Mouse (Mus musculus): Measurements from ENCODE around the gene Nanos3. TPM values are rescaled to one million over a fixed set of nuclear protein-coding genes. Genes with fewer than 3 reads are reported as not detected.
A peak's percentile ranks its signal among the peaks of the same experiment; 100 is the strongest.

The Nanos3 gene
- total RNA-seq, 1 experiment from 2014 or later: 0.67 TPM

- DNase-seq: peak; percentile 63
Observed at GRCm38 (mm10) chr8:84183261-84184084, 1.5 kb downstream of the Nanos3 start.

- DNase-seq: no peak
Observed at GRCm38 (mm10) chr8:84182833-84183232, 2.2 kb downstream of the Nanos3 start.

GRCm38 (mm10) chr8:84180530-84181190 is 4.4 kb downstream of the Nanos3 start:
- peak; percentile 55 for DNase-seq

- DNase-seq: no peak
Observed at GRCm38 (mm10) chr8:84179946-84180345, 5.1 kb downstream of the Nanos3 start.

GRCm38 (mm10) chr8:84178592-84178991 is 6.4 kb downstream of the Nanos3 start:
- DNase-seq: no peak

GRCm38 (mm10) chr8:84177405-84177804 is 7.6 kb downstream of the Nanos3 start:
- no peak for DNase-seq

GRCm38 (mm10) chr8:84176560-84176959 is 8.5 kb downstream of the Nanos3 start:
- DNase-seq: no peak

GRCm38 (mm10) chr8:84173861-84174260 is 11.2 kb downstream of the Nanos3 start:
- peak; percentile 28 for DNase-seq

- peak; percentile 43 for DNase-seq
Observed at GRCm38 (mm10) chr8:84170096-84170495, 14.9 kb downstream of the Nanos3 start.

GRCm38 (mm10) chr8:84167696-84168095 is 17.3 kb downstream of the Nanos3 start:
- DNase-seq: no peak

- no peak for DNase-seq
Observed at GRCm38 (mm10) chr8:84157620-84158019, 27.4 kb downstream of the Nanos3 start.

- no peak for DNase-seq
Observed at GRCm38 (mm10) chr8:84149181-84149580, 35.8 kb downstream of the Nanos3 start.

GRCm38 (mm10) chr8:84148531-84148850 is 36.5 kb downstream of the Nanos3 start:
- DNase-seq: no peak

- peak; percentile 95 for DNase-seq
Observed at GRCm38 (mm10) chr8:84147769-84148530, 37.1 kb downstream of the Nanos3 start, which contains the start of the genes Cc2d1a and 4930432K21Rik. TSS of gene Cc2d1a (minus strand) at chr8:84147936. TSS of gene 4930432K21Rik (plus strand) at chr8:84148025.

- no peak for DNase-seq
Observed at GRCm38 (mm10) chr8:84147324-84147766, 37.7 kb downstream of the Nanos3 start.

GRCm38 (mm10) chr8:84144636-84145245 is 40.3 kb downstream of the Nanos3 start:
- no peak for DNase-seq

GRCm38 (mm10) chr8:84140838-84141237 is 44.2 kb downstream of the Nanos3 start:
- DNase-seq: no peak

- DNase-seq: no peak
Observed at GRCm38 (mm10) chr8:84137848-84138247, 47.2 kb downstream of the Nanos3 start.

- no peak for DNase-seq
Observed at GRCm38 (mm10) chr8:84132225-84132624, 52.8 kb downstream of the Nanos3 start.

- DNase-seq: peak; percentile 43
Observed at GRCm38 (mm10) chr8:84130806-84131205, 54.2 kb downstream of the Nanos3 start.

- DNase-seq: no peak
Observed at GRCm38 (mm10) chr8:84128277-84128676, 56.7 kb downstream of the Nanos3 start.

GRCm38 (mm10) chr8:84127202-84127901 is 57.7 kb downstream of the Nanos3 start:
- DNase-seq: no peak

Measured in adrenal gland, postnatal 14 days (tissue).